Mouse (Mus musculus) granulocyte monocyte progenitor cell, adult 5-6 weeks (primary cell): ENCODE results near the gene Ccdc34. TPM values are rescaled to one million over a fixed set of nuclear protein-coding genes. Genes with fewer than 3 reads are reported as not detected.
A peak's percentile ranks its signal among the peaks of the same experiment; 100 is the strongest.
"Not testable (repeated sequence)": the region's sequence is repeated elsewhere in the genome, so short reads cannot be mapped to it uniquely, and the experiment has no call there.

Experiments
- ATAC-seq: replicated peaks from 2 replicates; pipeline ENCODE4 v1.8.0; 2016; ENCODE audit warnings: mild to moderate bottlenecking, moderate TSS enrichment, inconsistent platforms; ENCODE audit not compliant: poor library complexity, severe bottlenecking
- total RNA-seq, 2 experiments: library from RNA; stranded (forward) in 1 of 2; stranded (reverse) in 1 of 2; fragments of 200-712, 200-1000 nt in 1 of 2; fragments of >200 nt in 1 of 2; fragmentation: Nextera tagmentation in 1 of 2; gene quantifications; 2 replicates each; pipeline ENCODE4 v1.2.3; 2014 to 2017

Ccdc34 gene
- total RNA-seq, 2 experiments from 2014 or later = 30.9 to 53.7 TPM

DNA sequence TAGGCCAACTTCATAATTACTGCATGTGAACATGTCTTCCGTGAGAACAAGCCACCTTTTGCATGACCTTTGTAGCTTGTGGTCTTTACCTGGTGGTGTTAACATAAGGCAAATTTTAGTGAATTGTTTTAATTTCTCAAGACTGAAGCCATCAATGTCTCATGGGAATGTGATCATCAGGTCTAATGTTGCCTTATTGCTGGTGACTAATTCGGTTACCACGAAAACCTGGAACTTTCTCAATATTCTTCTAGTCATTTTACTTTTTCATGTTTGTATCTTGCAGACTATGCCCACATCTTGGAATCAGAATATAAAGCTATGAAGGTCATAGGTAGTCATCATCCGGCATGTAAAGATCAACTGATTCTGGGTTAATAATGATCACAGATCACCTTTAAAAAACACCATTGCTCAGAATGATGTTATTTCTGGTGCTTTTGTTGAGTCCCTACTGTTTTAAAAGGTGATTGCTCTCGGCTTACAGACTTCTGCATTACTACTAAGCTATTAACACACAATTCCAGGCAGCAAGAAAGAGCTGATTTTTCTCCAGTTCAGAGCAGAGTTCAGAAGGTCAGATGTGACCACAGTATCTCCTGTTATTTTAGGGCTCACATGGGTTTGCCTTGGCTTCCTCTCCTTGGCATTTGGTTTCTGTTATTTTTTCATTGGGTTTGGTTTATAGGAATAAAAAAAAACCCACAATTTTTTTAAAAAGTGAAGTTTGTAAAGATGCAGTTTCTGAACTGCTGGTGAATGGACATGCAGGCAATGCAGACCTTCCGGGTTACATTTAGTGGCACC is 57.2 kb downstream of the Ccdc34 start:
- no peak for ATAC-seq

- no peak for ATAC-seq
Measured at GRCm38 (mm10) chr2:110077240-110077639, 59.6 kb downstream of the Ccdc34 start.

- no peak for ATAC-seq
Measured at GRCm38 (mm10) chr2:110077655-110078054, 60.0 kb downstream of the Ccdc34 start.

GRCm38 (mm10) chr2:110080532-110080931 is 62.9 kb downstream of the Ccdc34 start:
- peak; percentile 17; the same call in 1 of the 2 replicates for ATAC-seq

DNA sequence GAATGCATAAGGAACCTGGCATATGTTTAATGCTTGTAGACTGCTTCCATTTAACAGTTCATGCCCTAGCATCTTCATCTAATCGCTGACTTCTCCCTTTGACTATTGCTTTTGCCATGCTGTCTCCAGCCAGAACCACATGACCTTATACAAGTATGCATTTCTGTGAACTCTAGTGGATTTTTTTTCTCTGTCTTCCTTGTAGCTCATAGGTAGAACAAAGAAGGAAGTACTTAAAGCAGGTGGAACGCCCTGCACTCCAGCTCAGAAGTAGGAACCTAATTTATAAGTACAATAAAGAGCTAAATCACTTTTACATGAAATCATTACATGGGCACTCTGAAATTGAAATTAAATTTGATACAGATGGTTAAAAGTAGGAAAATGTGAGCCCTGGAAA is 65.4 kb downstream of the Ccdc34 start:
- no peak for ATAC-seq

DNA sequence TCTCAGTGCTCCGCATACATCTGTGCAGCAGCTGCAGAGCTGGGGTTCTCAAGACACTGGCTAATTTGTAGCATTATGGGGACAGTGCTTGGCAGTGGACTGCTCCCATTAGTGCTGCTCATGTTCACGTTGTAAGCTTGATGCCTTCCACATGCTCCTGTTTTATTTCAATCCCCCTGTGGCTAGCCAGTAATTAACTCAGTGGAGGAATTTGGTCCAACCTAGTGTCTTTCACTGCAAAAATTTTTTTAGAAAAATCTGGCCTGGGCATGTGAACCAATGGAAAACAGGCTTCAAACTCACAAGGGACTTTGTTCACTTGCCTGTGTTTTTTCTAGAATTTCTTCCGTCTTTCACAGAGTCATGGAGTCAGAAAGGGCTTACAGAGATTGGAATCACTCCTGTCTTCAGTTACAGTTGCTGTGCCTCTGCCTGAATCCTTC is 68.1 kb downstream of the Ccdc34 start:
- ATAC-seq = no peak

GRCm38 (mm10) chr2:110114133-110114532 is 96.5 kb downstream of the Ccdc34 start:
- no peak for ATAC-seq

GRCm38 (mm10) chr2:110129396-110129795 is 111.8 kb downstream of the Ccdc34 start:
- no peak for ATAC-seq

GRCm38 (mm10) chr2:110131573-110131972 is 114.0 kb downstream of the Ccdc34 start:
- no peak for ATAC-seq

DNA sequence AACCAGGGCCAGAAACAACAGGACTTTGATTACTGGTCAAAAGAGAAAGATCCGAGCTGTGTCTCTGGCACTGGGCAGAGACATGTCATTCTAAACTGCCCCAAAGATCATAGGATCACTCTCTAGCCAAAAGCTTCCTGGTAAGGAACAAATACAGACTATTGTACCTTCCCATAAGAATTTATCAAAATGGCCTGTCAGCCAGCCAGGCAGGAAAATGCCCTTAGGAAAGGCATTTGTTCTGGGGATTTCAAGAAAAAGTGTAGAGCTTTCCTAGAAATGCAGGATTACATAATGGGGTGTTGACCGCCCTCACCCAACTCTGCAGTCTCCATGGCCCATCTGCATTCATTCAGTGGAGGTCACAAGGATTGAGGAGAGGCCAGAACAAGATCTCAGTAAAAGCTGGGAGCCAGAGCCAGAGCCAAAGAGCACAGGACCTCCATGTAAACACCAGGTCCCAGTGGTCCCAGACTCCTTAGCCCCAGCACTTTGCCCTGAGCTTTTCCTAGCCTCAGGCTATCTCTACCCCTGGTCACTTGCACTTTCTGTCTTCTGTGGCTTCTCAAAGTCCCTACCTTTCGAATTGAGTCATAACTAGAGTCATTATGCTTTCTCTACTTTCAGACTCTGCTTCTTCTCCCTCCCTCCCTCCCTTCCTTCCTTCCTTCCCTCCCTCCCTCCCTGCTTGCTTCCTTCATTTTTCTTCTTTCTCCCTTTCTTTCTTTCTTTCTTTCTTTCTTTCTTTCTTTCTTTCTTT is 115.9 kb downstream of the Ccdc34 start:
- no peak for ATAC-seq

- ATAC-seq = no peak
Measured at GRCm38 (mm10) chr2:110134765-110135594, 117.4 kb downstream of the Ccdc34 start.

GRCm38 (mm10) chr2:110137291-110137690 is 119.7 kb downstream of the Ccdc34 start:
- ATAC-seq = no peak

- no peak for ATAC-seq
Measured at GRCm38 (mm10) chr2:110138096-110138495, 120.5 kb downstream of the Ccdc34 start.

DNA sequence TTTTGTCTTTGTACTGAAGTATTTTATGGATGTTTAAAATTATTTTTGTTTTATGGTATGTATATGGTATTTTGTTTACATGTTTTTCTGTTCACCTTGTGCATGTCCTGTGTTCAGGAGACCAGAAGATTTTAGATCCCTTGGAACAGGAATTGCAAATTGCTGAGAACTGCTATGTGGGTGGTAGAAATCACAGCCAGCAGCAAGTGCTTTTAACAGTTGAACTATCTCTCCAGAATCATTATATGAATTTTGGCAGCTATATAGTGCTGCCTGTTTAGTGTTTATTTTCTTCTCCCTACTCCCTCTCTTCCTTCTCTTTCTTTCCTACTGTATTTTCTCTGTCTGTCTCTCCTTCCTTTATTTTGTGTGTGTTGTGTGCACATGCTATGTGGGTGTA is 130.4 kb downstream of the Ccdc34 start:
- not testable (repeated sequence) for ATAC-seq

- no peak for ATAC-seq
Measured at GRCm38 (mm10) chr2:110149246-110149645, 131.6 kb downstream of the Ccdc34 start.

DNA sequence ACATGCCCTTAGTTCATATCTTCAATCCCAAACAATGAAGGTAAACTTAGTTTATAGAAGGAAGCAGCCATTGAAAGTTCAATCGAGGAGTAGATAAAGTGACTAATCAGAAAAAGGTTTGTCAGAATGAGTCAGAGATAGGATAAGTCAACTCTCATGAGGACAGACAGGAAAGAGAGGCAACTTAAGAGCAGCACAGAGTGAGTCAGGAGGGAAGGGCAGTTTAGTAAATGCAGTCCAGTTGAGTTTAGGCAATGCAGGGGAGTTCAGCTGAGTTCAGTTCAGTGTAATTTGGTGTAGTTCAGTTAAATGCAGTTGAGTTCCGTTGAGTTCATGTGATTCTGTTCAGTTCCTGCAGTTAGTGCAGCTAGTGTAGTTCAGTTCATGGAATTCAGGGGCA is 138.7 kb downstream of the Ccdc34 start:
- no peak for ATAC-seq

DNA sequence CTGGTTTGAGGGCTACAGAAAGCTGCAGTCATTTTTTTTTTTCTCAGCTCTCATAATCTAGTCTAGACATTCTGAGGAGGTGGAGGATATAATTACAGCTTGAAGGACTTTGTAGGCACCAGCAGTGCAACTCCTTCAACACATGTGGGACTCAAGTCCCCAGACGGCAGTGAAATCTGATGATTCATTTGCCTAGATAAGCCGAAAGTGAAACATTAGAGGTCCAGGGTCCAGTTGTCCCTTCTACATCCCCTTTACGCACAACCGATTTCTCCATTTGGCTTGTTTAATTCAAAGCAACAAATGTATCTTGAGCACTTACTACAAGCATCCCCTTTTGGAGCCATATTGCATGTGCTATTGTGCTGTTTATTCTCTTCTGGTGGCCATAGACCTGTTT is 147.4 kb downstream of the Ccdc34 start:
- ATAC-seq = no peak

GRCm38 (mm10) chr2:110167694-110168093 is 150.1 kb downstream of the Ccdc34 start:
- no peak for ATAC-seq

- no peak for ATAC-seq
Measured at GRCm38 (mm10) chr2:110168361-110168760, 150.7 kb downstream of the Ccdc34 start.

GRCm38 (mm10) chr2:110172456-110172855 is 154.8 kb downstream of the Ccdc34 start:
- peak; percentile 61 for ATAC-seq

GRCm38 (mm10) chr2:110173818-110174247 is 156.2 kb downstream of the Ccdc34 start:
- ATAC-seq = no peak
